Mouse (Mus musculus) brown adipose tissue, adult 24 weeks (tissue): ENCODE measurements around the gene Cypt15. TPM values are rescaled to one million over a fixed set of nuclear protein-coding genes. Genes with fewer than 3 reads are reported as not detected.
"Not testable (repeated sequence)": the region's sequence is repeated elsewhere in the genome, so short reads cannot be mapped to it uniquely, and the experiment has no call there.

ENCODE experiments used
- H3K27ac ChIP-seq: fragments of 200-500 bp; replicated peaks from 2 replicates; pipeline ENCODE4 v1.5.1; 2012; ENCODE audit warnings: low read depth, mild to moderate bottlenecking, low read length
- H3K4me1 ChIP-seq: fragments of 200-500 bp; 2 replicates; pipeline ENCODE4 v1.6.1; 2012; ENCODE audit warnings: low read length, mixed read lengths; ENCODE audit not compliant: control insufficient read depth, insufficient read depth, insufficient read length
- H3K4me3 ChIP-seq: fragments of 200-500 bp; 2 replicates; pipeline ENCODE4 v1.5.1; 2012; ENCODE audit warnings: low read depth, mild to moderate bottlenecking, low read length, moderate library complexity; ENCODE audit not compliant: insufficient read depth
- polyA plus RNA-seq: library from polyadenylated mRNA; stranded (reverse); fragments of >200 nt; gene quantifications from 2 replicates; pipeline ENCODE4 v1.2.4, GENCODE M21; 2012; ENCODE audit not compliant: missing spikeins, insufficient read depth, insufficient read length

Gene Cypt15
- polyA plus RNA-seq = not detected in 2 replicates

DNA sequence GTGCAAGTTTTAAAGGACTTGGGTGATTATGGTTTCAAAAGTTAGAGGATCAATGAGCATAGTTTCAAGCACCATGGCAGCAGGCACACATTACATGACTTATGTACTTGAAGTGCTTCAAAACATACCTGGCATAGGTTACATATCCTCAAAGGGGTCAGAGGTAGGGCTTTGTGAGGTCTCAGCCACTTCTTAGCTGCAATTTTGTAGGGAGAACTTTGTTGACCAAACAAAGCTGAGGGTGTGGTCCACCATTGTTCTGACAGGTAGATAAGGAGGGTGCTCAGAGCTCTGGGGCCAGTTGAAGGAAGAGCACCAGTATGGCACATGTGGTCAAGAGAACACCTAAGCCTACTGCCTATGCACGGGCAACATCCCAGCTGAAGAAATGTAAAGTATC lies at the start of gene Cypt15:
Gene Cypt15 (plus strand): TSS at position 301 of the 400 bp plus-strand sequence.
- H3K4me3 ChIP-seq, H3K27ac ChIP-seq, H3K4me1 ChIP-seq: not testable (repeated sequence)

DNA sequence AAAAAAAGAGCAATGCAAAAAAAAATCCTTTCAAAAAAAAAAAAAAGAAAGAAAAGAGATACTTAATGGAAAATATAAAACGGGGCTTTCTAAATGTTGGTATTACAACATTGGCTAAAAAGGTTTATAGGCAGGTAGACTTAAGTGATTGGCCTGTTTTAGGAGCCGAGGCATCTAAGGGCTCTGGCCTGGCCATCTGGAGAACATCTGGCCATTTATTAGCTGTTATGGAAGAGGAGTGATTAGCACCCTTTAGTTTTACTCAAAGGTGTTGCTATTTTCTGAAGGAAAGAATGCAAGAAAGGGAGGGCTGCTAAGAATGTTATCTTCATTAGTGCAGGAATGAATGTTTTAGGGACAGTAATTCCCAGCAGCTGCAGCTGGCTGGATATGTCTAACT lies 24.9 kb downstream of the Cypt15 start:
- no peak overlapping the region for H3K27ac ChIP-seq
- H3K4me1 ChIP-seq = no peaks in the 10 kb centered on the region
- H3K4me3 ChIP-seq = no peak overlapping the region

DNA sequence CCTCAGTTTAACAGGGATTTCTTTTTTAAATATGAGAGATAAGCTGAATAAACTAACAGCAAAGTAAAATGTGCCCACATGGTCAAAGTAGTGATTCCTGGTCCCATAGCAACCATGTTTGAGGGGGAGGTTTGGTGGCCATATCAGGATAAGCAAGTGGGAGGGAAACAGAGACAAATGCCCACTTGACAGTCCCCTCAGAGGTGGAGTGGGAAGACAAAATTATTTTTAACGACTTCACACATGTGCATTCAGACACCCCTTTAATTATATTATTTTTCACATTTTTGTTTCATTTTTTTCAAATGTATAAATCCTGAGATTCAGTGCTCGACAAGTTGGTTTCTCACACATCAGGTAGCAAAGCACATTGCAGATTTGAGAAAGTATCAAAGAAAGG lies 32.8 kb downstream of the Cypt15 start:
- Histone ChIP-seq H3K4me1 (no peaks in the 10 kb centered on the region), H3K4me3 (no peak overlapping the region), H3K27ac (no peak overlapping the region)

DNA sequence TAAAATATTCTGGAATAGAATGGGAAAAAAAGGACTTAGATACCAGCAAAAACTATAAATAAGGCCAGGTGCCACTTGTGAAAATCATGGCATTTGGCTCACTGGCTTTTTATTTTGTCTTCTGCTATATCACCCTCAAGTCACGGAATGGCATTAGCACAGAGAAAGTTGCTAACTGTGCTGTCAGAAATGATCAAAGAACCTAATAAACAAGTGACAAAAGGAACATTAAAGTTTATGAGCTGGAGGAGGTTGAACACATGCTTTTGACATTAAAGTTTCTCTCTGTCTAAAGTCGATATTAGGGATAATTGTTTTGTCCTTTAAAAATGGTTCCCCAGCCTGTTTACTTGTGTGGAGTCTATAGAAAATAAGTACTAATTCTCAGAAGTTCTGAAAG lies 37.7 kb downstream of the Cypt15 start:
- H3K4me3 ChIP-seq = no peak overlapping the region
- H3K27ac ChIP-seq = no peak overlapping the region
- H3K4me1 ChIP-seq = no peaks in the 10 kb centered on the region
